Mouse (Mus musculus) thymus, adult 2 months (tissue): ENCODE measurements around the gene Nfxl1.

Experiments used
- CTCF ChIP-seq: fragments of 200-500 bp; IDR thresholded peaks from 2 replicates; pipeline ENCODE4 v1.5.1; 2012; ENCODE audit warnings: mild to moderate bottlenecking, control low read depth, low read length, moderate library complexity, borderline replicate concordance; ENCODE audit not compliant: control insufficient read depth, poor library complexity, insufficient read depth; ENCODE audit errors: extremely low read depth
- POLR2A ChIP-seq: fragments of 200-500 bp; IDR thresholded peaks from 2 replicates; pipeline ENCODE4 v1.6.1; 2012; ENCODE audit warnings: mild to moderate bottlenecking, low read length, control low read depth, moderate library complexity; ENCODE audit not compliant: control insufficient read depth, poor library complexity, insufficient read depth; ENCODE audit errors: extremely low read depth

GRCm38 (mm10) chr5:72493906-72494305 lies 65.6 kb downstream of the Nfxl1 start:
- no peak for TF ChIP-seq CTCF
- TF ChIP-seq POLR2A, result no peak
